Mouse (Mus musculus) brain, embryonic 14.5 days (tissue): ENCODE measurements around the gene Mrpl4.

ENCODE experiments used
- CTCF ChIP-seq: fragments of 200-500 bp; IDR thresholded peaks from 2 replicates; pipeline ENCODE4 v1.5.1; 2012; ENCODE audit warnings: inconsistent platforms, mild to moderate bottlenecking, moderate library complexity, borderline replicate concordance; ENCODE audit not compliant: insufficient read depth, insufficient read length; ENCODE audit errors: extremely low read depth
- POLR2A ChIP-seq: fragments of 200-500 bp; IDR thresholded peaks from 2 replicates; pipeline ENCODE4 v1.6.1; 2012; ENCODE audit warnings: mild to moderate bottlenecking, inconsistent platforms, borderline replicate concordance; ENCODE audit not compliant: poor library complexity, insufficient read depth, insufficient read length, severe bottlenecking; ENCODE audit errors: extremely low read depth

GRCm38 (mm10) chr9:20976961-20977689 is 25.4 kb upstream of the Mrpl4 start:
- no peak for TF ChIP-seq POLR2A
- TF ChIP-seq CTCF = no peak
